Mouse (Mus musculus) lung, postnatal 10 days (tissue): ENCODE data around the gene Irf4.
A peak's percentile ranks its signal among the peaks of the same experiment; 100 is the strongest.

Source experiments
- DNase-seq: peaks from one replicate; pipeline ENCODE4 v3.0.0; 2021

Gene Irf4

DNA sequence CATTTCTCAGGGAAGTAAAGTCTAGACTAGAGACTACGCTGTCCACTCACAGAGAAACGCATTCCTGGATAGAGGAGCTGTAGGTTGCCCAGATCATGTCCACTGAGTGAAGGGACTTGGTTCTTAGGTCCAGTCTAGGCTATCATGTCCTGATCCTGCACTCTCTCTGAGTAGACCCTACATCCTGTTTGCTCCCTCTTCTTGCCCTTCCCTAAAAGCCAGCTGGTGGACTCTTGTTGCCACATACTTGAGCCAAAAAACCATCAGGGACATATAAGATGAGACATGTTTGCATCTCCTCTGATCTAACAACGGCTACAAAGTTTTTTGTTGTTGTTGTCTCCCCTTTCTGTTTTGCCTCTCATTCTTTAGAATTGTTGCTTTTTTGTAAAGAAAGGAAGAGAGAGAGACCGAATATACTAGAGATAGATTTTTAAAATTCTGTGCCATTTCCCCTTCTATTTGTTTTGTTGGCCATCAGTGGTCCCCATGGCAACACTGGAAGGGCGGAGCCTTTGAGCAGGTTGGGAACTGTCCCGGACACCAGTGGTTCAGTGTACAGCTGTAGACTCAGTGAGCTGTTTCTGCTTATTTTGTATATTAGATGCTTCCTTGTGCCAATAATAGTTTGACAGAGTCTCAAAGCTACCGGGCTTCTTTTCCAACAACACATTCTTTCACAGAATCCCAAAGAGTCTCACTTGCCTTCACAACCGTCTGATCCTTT lies 15.2 kb downstream of the Irf4 start:
- DNase-seq, result peak; percentile 87

DNA sequence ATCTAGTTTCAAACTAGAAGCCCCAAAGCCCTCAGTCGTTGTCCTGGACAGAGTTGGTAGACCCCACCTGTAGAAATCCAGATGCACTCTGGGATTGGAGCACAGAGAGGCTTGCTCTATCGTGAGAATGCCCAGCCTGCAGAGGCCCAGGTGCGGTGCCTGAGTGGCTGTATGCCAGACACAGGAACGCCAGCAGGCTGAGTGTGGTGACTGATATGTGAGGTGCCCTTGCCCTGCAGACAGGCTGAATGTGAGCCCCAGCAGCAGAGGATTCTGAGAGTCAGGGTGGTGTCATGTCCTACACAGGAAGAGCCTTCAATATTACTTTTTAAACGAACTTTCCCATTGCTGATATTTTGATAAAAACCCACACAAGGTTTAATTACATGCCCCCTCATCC lies 16.9 kb downstream of the Irf4 start:
- DNase-seq, result no peak

DNA sequence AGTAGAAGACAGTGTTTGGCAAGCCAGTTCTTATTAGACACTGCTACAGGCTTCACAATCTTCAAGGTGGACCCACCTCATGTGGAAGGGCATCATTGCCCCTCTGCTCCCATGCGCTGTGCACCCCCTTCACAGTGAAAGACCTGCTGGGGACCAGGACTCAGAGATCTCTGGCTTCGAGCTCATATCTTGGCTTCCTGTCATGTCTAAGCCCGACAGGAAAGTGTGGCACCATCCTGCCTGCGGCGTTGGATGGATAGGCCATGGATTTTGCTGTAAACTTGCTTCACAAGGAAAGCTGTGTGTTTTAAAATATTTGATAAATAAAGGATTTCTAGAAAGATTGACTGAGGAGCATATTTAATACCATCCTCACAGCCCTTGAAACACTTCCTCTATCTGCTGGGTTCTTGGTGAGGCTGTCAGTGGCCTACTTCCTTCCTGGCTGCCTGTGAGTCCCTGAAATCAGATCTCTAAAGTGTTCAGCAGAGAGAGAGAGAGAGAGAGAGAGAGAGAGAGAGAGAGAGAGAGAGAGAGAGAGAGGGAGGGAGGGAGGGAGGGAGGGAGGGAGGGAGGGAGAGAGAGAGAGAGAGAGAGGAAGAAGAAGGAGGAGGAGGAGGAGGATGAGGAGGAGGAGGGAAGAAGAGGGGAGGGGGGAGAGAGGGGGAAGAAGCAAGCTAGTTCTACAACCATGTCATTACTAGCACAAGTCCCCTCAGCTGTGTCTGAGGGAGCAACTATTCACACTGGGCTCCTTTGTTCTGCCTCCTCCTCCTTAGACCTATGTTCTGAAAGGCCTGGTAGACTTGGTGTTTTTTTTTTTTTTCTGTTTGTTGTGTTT lies 17.8 kb downstream of the Irf4 start:
- no peak for DNase-seq

DNA sequence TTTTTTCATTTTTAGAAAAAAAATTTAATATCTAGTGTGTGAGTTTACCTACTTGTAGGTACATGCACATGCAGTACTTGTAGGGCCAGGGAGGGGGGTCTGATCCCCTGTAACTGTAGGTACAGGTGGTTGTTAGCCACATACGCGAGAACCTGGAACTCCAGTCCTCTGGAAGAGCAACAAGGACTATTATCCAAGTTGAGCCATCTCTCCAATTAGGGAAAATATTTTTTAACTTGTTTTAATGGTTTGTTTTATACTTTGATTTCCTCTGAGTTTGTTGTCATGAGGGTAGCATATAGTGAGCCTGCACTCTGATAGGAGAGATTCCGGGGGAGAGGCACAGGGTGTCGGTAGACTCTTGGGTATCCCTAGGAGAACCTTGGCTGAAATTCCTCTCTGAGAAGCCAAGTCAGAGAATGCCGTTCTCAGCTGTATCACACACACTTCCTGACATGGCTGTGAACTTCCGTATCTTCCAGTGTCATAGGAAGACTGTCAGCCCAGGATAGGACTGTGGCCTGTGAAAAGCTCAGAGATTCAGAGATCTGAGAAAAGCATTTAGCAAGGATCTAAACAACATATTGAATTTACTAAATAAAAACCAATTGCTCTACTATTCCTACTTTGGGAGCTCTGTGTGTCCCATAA lies 18.6 kb downstream of the Irf4 start:
- DNase-seq, result no peak

DNA sequence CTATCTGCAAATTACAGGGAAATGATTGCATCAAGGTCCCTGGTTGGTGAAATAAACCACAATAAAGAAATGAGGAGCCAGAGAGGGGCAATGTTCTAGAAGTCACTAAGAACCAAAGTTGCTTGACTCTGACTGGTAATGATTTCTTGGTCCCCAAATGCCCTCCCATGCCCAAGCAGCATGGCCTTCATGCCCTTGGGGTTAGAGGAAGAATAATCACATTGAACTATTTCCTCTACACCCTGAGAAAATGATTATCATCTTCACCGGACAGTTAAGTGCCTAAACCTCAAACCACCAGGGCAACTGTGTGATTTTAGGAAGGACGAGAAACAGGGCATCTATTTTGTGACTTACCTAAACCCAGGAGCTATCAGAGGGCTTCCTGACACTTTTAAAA lies 27.0 kb downstream of the Irf4 start:
- DNase-seq, result no peak

DNA sequence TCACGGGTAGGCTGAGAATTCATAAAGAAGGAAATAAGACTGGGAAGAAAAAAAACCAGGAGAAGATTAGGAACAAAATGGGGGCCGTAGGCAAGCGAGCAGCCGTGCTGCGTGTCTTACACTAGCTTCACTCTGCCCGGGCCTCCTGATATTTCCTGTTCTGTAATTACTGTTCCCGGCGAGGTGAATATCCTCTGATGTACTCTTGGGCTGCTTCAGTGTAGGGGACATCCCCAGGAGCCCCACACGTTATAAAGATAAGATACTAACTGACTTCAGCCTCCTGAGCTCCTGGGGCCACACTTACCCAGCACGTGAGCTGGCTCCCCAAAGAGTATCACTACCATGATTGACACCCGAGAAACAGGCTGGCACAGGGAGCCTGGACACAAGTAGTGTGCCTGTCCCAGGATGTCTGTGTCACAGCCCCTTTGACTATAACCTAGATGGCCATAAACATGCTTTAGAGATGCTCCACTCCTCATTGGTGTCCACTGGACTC lies 28.7 kb downstream of the Irf4 start:
- DNase-seq, result no peak

DNA sequence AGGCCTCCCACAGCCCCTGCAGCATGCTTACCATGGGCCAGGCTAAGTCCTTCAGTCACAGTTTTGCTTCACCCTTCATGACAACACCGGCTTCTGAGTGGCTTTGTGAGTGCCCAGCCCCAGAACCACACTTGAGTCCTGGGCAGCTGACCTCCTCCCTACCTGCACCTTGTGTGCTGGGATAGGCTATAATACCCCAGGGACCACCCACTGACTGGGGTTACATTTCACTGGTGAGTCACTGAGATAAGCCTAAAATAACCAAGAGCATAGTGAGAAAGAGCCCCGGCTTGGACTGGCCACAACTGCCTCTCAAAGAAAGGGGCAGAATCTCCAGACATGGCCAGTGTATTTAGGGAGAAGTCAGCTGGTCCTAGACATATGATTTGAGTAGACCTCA lies 32.9 kb downstream of the Irf4 start:
- no peak for DNase-seq

DNA sequence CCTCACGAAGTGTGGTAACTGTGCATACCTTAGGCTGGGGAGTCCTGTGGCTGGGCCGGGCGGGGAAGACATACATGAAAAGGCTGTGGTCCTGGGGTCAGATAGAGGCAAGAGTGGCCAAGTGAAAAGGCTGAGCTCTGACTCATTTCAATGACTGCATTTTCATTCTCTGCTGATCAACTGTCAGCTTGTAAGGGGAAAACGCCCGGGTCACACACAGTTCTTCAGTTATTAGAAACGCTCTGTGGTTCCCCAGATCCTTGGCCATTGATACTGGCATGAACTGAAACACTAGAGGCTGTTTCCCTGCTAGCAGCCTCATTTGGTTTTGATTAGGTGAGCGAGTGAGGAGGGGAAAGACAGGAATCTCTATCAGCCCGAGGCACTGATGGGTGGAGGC lies 33.4 kb downstream of the Irf4 start:
- no peak for DNase-seq

DNA sequence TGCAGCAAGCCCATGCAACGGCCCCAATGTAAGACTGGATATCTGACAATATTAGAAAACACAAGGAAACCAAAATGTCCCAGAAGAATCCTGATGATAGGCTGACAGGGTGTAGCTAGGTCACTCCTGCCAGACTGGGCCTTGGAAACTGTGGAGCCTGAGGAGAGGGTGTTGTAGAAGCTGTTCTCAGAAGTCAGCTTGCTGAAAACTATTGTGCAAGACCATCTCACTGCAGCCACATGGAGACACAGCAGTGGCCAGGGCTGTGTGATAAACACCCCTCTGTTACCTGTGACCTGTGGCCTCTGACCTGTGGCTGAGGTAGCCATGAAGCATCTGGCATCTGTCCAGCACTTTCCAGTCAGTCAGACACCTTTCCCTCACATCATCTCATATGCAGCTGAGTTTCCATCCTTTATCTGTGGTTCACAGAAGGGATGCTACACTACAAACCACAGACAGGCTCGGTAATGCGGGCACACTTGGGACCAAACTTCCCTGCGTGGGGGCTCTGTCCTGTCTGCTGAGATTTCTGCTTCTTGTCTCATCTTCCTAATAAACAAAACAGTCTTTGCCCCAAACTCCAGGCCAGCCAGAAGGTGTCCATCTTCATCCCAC lies 36.5 kb downstream of the Irf4 start:
- DNase-seq, result no peak

DNA sequence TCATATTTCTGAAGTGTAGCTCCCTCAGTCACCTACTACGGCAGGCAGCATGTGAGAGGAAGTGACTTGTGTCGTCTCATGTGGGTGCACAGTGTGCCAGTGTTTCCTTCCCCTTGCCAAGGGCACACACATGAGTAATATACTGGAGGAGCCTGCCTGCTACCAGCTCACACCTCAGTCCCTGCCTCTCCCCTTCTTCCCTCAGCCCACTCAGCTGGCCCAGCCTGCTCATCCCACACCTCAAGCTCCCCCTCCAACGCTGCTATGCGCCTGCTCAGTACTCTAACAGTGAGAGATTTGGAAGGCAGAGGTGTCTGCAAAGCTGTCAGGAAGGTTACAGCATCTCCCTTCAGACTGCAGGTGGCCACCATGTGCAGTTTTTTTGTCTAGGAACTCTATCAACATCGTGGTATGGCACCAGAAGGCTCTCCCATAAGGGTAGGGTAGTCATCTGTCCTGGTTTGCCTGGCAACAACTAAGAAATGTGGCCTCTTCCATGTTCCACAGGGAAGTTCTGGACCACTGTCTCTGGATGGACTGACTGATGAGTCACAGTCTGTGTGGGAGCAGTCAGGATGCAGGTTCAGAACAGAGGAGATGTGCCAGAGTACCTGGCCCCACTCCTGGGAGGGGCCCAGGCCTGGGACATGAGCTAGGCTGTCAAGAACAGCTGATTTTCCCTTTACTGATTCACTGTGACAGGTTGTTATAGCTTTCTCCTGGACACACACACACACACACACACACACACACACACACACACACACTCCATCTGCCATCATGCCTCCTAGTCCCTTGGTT lies 37.4 kb downstream of the Irf4 start:
- DNase-seq, result no peak

DNA sequence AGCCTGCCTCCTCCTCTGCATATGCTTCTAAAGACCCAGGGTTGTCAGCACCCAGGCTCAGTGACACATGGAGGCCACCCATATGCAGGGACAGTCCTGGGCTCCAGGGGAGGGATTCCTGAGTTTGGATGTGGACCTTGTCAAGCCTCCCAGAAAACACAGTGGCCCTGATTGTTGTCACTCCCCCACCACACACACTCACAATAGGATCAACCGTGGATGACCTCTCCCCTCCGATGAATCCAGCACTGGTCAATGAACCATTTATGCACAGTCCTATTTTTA lies 38.0 kb downstream of the Irf4 start:
- no peak for DNase-seq

DNA sequence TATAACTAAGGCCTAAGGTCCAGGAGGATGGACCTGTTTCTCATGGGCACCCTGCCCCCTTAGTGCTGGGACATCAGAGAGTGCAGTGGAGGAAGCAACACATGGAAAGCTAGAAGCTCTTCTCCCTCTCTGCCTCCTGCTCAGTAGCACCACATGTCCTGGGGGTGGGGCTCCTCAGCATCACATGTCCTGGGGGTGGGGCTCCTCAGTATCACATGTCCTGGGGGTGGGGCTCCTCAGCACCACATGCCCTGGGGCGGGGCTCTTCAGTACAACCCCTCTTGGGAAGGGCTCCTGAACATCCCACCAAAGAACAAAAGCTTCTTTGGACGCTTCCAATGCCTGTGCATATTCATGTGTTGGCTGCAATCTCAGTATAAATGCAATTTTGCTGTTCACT lies 38.5 kb downstream of the Irf4 start:
- no peak for DNase-seq

DNA sequence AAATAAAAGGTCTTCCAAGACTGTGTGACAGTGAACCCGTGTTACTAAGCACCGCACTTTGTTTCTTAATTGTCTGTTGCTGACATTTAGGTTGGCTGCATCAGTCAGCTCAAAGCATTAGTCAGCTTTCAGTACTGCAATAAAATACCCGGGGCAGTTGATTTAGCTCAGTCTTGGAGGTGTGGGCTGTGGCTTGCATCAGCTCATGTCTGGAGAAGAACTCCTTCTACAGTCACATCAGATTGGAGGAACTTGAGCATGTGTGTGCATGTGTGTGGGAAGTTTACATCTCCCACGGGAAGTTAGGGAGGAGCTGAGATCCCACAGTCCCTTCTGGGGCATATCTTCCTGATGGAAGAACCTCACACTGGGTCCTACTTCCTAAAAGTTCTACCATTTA lies 38.9 kb downstream of the Irf4 start:
- DNase-seq, result no peak

DNA sequence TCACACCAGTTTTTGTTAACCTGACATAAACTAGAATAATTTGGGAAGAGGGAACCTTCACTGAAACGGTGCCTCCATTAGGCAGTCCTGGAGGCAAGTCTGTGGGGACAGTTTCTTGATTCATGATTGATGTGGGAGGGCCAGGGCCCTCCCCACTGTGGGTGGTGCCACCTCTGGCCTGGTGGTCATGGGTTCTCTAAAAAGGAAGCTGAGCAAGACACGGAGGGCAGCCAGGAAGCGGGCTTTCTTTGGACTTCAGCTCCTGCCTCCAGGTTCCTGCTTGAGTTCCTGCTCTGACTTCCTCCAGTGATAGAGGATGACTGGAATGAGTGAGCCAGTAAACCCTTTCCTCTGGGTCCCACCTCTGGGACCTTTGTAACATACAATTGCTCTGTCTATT lies 39.4 kb downstream of the Irf4 start:
- DNase-seq, result no peak

DNA sequence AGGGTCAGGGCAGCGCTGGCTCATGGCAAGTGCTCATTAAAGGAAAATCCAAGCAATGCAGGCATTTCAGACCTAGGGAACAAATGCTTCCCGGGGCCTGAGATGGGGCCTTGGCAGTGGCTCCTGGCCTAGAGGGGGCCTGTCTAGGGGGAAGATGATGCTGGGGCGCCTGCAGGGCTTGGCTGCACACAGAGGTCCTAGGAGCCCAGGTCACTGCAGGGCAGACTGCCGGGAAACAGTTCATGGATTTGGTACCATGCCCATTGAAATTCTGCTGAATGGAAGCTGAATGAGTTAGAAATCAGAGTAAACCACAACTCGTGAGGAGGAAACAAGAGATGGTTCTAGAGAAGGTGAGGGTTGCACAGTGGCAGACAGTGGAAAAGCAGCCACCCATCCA lies 41.0 kb downstream of the Irf4 start:
- DNase-seq, result no peak

DNA sequence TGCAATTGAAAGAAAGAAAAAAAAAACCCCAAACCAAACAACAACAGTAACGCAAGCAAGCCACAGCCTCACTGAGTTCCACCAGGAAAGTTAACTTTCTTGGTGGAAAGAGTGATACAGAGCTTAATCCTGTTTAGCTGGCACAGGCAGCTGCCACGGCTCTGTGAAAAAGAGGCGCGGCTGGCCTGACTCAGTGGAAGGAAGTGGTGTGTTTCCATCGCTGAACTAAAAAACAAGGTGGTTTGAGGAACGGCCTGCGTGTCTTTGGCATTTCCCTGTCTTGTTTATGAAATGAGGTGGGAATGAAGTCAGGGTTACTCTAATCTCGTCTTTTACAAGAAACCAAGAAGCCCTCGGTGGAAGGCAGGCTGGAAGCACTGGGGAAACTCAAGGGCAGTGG lies 43.3 kb downstream of the Irf4 start:
- DNase-seq, result no peak

DNA sequence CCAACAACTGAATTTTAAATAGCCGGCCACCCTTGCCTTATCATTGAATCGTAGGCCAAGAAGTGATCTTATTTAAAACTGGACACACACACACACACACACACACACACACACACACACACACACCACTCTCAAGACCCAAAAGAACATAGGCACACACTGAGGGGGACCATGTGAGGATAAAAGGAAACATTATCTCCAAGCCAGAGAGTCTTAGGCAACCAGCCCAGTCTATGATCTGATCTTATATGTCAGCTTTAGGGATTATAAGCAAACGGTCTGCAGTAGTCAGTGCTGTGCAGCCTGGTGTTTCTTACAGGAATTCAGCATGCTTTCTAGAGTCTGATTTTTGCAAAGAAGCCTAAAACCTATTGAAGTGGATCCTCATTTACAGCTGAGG lies 43.7 kb downstream of the Irf4 start:
- no peak for DNase-seq

DNA sequence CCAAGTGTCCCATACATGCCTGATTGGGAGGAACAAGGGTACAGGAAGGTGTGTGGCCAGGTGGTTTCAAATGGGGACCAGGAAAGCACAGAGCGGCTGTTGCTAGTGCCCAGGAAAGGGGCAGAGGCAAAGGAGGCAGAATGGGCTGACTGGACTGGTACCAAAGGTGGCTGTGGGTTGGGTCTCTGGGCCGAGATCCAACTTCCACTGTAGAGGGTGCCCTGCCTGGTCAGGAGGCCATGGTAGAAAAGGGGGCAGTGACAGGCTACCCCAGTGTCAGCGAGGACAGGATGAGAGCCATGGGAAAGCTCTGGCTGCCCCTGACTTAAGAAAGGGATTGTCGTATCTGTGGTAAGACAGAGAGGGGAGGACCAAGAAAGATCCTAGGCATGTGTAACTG lies 44.2 kb downstream of the Irf4 start:
- DNase-seq, result no peak

DNA sequence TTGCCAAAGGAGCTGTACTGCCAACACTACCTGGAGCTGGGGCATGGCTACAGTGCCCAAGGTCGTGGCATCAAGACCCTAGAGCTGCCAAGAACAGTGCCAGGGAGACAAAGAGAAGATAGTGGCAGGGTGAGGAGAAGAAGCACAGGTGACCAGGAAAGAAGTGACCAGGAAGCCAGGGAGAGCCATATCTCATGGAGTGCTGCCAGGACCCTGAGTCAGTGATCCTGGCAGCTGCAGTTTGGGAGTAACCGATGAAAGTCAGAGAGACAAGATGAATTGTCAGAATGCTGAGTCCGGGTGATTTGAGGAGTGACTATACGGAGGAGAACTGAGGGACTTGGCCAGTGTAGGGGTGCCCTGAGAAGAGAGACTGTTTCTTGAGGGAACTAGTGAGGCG lies 44.6 kb downstream of the Irf4 start:
- DNase-seq, result no peak

DNA sequence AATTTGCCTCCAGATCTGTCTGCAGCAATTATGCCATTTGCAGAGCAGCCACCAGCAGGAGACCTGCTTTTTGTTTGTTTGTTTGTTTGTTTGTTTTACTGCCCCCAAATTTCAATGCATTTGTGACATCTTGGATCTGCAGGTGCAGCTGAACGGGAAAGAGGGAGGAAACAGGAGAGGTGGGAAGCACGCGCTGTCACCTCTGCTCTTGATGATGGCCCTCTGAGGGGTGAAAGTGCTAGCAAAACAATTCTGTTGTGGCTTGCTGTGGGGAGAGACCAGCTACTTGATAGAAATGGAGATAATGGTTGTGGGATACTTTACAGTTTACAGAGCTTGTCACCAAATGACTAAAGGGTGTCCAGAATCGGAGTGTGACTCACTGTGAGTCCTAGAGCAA lies 46.9 kb downstream of the Irf4 start:
- no peak for DNase-seq

DNA sequence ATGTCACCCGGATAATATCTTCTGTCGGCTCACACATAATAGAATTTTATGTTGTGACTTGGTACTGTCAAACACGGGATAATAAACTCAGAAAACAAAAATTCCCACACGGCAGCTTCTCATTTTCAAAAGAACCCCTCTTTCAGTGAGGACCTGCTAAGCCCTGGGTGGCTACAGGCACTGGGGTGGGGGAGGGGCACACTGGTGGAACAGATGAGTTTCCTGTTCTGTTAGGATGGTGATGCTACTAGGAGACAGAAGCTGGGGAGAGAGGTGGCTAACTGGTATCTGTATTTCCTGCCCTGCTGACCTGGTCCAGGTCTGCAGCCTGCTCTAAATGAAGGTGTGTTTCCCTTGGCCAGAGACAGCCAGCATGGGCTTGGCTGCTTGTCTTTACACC lies 52.9 kb downstream of the Irf4 start:
- DNase-seq, result no peak

DNA sequence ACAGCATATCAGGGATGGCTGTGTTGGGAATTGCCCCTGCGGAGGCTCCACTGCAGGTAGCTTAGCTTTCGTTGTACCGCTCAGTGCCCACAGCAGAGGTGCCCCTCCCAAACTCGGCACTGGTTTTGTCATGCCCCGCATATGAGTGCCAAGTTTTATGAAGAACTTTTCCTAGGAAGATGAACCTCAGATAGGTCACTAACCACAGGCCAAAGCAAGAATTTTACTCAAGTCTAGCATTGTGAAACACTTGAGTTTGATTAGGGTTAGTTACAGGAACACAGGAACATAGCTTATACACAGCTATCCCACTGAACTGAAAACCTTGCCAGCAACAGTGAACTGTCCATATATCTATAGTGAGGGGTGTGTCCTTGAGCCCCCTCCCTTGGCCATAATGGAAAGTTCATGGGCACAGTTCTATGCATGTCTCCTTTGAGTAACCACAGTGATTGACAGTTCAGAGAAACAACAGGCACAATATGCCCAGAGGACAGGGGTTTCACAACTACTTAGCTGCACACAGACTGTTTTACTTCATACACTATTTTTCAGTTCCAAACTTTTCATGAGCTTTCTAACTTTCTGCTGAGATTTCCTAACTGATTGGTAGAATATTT lies 53.4 kb downstream of the Irf4 start:
- no peak for DNase-seq
